Mouse (Mus musculus) embryonic facial prominence, embryonic 15.5 days (tissue): Measurements from ENCODE around the gene Olfr658. TPM values are rescaled to one million over a fixed set of nuclear protein-coding genes. Genes with fewer than 3 reads are reported as not detected.

Source experiments
- ATAC-seq: fragments of 200-750 bp; cut with Nextera tagmentation; 2 replicates; pipeline ENCODE4 v1.8.0; 2017; ENCODE audit warnings: low read depth, moderate TSS enrichment; ENCODE audit not compliant: insufficient number of reproducible peaks, low FRiP score, low TSS enrichment
- H3K27ac ChIP-seq: fragments of 300-500 bp; sonication (generic); replicated peaks from 2 replicates; pipeline ENCODE4 v1.5.1; 2015; ENCODE audit warnings: mild to moderate bottlenecking, inconsistent platforms
- H3K27me3 ChIP-seq: fragments of 300-500 bp; sonication (generic); 2 replicates; pipeline ENCODE4 v1.6.1; 2015; ENCODE audit warnings: inconsistent platforms
- H3K36me3 ChIP-seq: fragments of 300-500 bp; sonication (generic); 2 replicates; pipeline ENCODE4 v1.6.1; 2015; ENCODE audit warnings: mild to moderate bottlenecking, inconsistent platforms
- H3K4me1 ChIP-seq: fragments of 300-500 bp; sonication (generic); 2 replicates; pipeline ENCODE4 v1.6.1; 2015; ENCODE audit warnings: inconsistent platforms
- H3K4me2 ChIP-seq: fragments of 300-500 bp; sonication (generic); replicated peaks from 2 replicates; pipeline ENCODE4 v1.6.1; 2015; ENCODE audit warnings: mild to moderate bottlenecking, inconsistent platforms
- H3K4me3 ChIP-seq: fragments of 300-500 bp; sonication (generic); replicated peaks from 2 replicates; pipeline ENCODE4 v1.5.1; 2015; ENCODE audit warnings: mild to moderate bottlenecking, inconsistent platforms
- H3K9ac ChIP-seq: fragments of 300-500 bp; sonication (generic); 2 replicates; pipeline ENCODE4 v1.6.1; 2015; ENCODE audit warnings: inconsistent platforms
- H3K9me3 ChIP-seq: fragments of 300-500 bp; sonication (generic); replicated peaks from 2 replicates; pipeline ENCODE4 v1.6.1; 2016; ENCODE audit warnings: inconsistent platforms
- WGBS: fragments of 180-500 bp; shearing (Covaris S2); methylation state at CpG from one replicate; pipeline ENCODE4 v1.1.7; 2015; 5-methylcytosine and 5-hydroxymethylcytosine counted together
- polyA plus RNA-seq: library from polyadenylated mRNA; unstranded; fragments of >200 nt; fragmentation: Nextera tagmentation; extraction: Ambion mirVana; gene quantifications from 2 replicates; pipeline ENCODE4 v1.2.1, GENCODE M21; 2015

Olfr658 gene
- polyA plus RNA-seq: 0.12 TPM in 1 of 2 replicates, not detected in the other

- ATAC-seq: no peak
- 19% methylated on average over 21 of the region's 22 CpGs for WGBS
- Histone ChIP-seq H3K9me3 (no peaks in the 10 kb centered on the region), H3K4me3 (no peak within 1 kb of the TSS), H3K36me3 (no peaks in the 10 kb centered on the region), H3K27ac (no peak within 1 kb of the TSS), H3K27me3 (no peaks in the 10 kb centered on the region), H3K9ac (no peak within 1 kb of the TSS), H3K4me1 (no peaks in the 10 kb centered on the region), H3K4me2 (peak within 1 kb of the TSS; percentile 35)
Measured at GRCm38 (mm10) chr7:104646841-104647482, at the start of gene Olfr658. Gene Olfr658, minus strand, starts transcription at chr7:104647305.

GRCm38 (mm10) chr7:104686201-104686600, 39.1 kb upstream of the Olfr658 start, which contains the start of gene Olfr661:
Gene Olfr661, plus strand, starts transcription at chr7:104686501.
- H3K4me2 ChIP-seq: no peak within 1 kb of the TSS
- H3K27ac ChIP-seq: no peak within 1 kb of the TSS
- H3K4me3 ChIP-seq: no peak within 1 kb of the TSS
- no peaks in the 10 kb centered on the region for H3K36me3 ChIP-seq
- 87% methylated on average over 2 of the region's 2 CpGs for whole genome bisulfite sequencing
- ATAC-seq: no peak
- no peaks in the 10 kb centered on the region for H3K9me3 ChIP-seq
- no peak within 1 kb of the TSS for H3K9ac ChIP-seq
- H3K27me3 ChIP-seq: no peaks in the 10 kb centered on the region
- H3K4me1 ChIP-seq: no peaks in the 10 kb centered on the region

- no peak within 1 kb of the TSS for H3K4me2 ChIP-seq
- no peak within 1 kb of the TSS for H3K9ac ChIP-seq
- whole genome bisulfite sequencing: 86% methylated on average over 3 of the region's 3 CpGs
- H3K9me3 ChIP-seq: no peaks in the 10 kb centered on the region
- H3K4me3 ChIP-seq: no peak within 1 kb of the TSS
- H3K27ac ChIP-seq: no peak within 1 kb of the TSS
- ATAC-seq: no peak
- no peaks in the 10 kb centered on the region for H3K27me3 ChIP-seq
- no peaks in the 10 kb centered on the region for H3K4me1 ChIP-seq
- no peaks in the 10 kb centered on the region for H3K36me3 ChIP-seq
Measured at GRCm38 (mm10) chr7:104666453-104666852, 19.3 kb upstream of the Olfr658 start, which contains the start of gene Olfr659. Gene Olfr659, plus strand, starts transcription at chr7:104666753.

- no peaks in the 10 kb centered on the region for H3K27me3 ChIP-seq
- no peaks in the 10 kb centered on the region for H3K9me3 ChIP-seq
- no peaks in the 10 kb centered on the region for H3K36me3 ChIP-seq
- H3K4me1 ChIP-seq: no peaks in the 10 kb centered on the region
- H3K9ac ChIP-seq: no peak within 1 kb of the TSS
- no peak within 1 kb of the TSS for H3K4me2 ChIP-seq
- no peak for ATAC-seq
- H3K27ac ChIP-seq: no peak within 1 kb of the TSS
- H3K4me3 ChIP-seq: no peak within 1 kb of the TSS
Measured at GRCm38 (mm10) chr7:104624494-104624893, 22.6 kb downstream of the Olfr658 start, which contains the start of gene Olfr657. Gene Olfr657, plus strand, starts transcription at chr7:104624794.

DNA sequence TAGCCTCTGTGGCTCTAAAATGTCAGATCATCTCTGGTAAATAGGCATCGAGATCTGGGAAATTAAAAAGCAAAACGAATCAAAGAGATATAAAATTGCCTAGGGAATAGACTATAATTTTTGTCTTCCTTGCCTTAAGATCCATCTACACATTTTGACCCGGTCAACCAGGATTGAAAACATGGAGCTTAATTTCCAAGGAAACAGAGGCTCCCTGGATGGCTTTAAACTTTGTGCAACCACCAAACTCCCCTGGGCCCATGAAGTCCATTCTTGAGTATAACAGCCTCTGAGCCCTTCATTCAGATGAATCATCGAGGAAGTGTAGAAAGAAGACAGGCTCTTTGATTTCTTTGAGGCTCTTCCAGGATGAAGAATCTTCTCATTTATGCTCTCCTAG, 33.5 kb downstream of the Olfr658 start, which contains the start of gene Olfr656:
TSS of gene Olfr656 (plus strand) at position 301 of the 400 bp plus-strand sequence.
- no peak for ATAC-seq
- Histone ChIP-seq H3K27me3 (no peaks in the 10 kb centered on the region), H3K4me2 (no peak within 1 kb of the TSS)

GRCm38 (mm10) chr7:104604727-104605126, 42.4 kb downstream of the Olfr658 start:
- Histone ChIP-seq H3K27me3 (no peaks in the 10 kb centered on the region), H3K4me3 (no peak overlapping the region), H3K27ac (no peak overlapping the region), H3K9ac (no peak overlapping the region), H3K36me3 (no peaks in the 10 kb centered on the region), H3K9me3 (no peaks in the 10 kb centered on the region), H3K4me1 (no peaks in the 10 kb centered on the region), H3K4me2 (no peak overlapping the region)
- ATAC-seq: no peak

More for the DNA sequence above, 33.5 kb downstream of the Olfr658 start, which contains the start of gene Olfr656:
- H3K9me3 ChIP-seq: no peaks in the 10 kb centered on the region
- 79% methylated on average over 4 of the region's 4 CpGs for WGBS
- no peak within 1 kb of the TSS for H3K4me3 ChIP-seq
- H3K36me3 ChIP-seq: no peaks in the 10 kb centered on the region
- no peaks in the 10 kb centered on the region for H3K4me1 ChIP-seq
- H3K9ac ChIP-seq: no peak within 1 kb of the TSS
- no peak within 1 kb of the TSS for H3K27ac ChIP-seq

- H3K36me3 ChIP-seq: no peaks in the 10 kb centered on the region
- no peaks in the 10 kb centered on the region for H3K4me1 ChIP-seq
- no peak overlapping the region for H3K4me2 ChIP-seq
- H3K27me3 ChIP-seq: no peaks in the 10 kb centered on the region
- 4% methylated on average over 3 of the region's 3 CpGs for WGBS
- H3K9ac ChIP-seq: no peak overlapping the region
- no peak overlapping the region for H3K4me3 ChIP-seq
- no peaks in the 10 kb centered on the region for H3K9me3 ChIP-seq
- no peak overlapping the region for H3K27ac ChIP-seq
- ATAC-seq: no peak
Measured at GRCm38 (mm10) chr7:104603173-104603572, 43.9 kb downstream of the Olfr658 start.

DNA sequence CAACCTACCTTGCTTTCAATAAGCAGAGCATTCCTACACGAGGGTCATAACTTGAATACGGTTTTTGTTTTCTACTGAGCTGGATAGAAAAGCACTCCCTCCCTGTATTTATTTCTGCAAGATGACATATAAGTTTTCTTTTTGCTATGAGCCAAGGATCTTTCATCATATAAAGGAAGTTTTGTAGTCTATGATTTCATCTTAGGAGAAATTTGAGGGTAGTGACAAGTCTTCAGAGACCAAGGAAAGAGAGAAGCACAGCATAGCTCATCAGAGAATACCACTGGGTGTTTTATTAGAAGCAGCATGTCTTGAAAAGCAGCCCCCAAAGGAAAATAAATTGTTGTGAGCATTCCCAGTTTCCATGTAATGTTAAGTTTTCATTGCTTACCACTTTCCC, 45.4 kb downstream of the Olfr658 start, which contains the start of gene Olfr655:
TSS of gene Olfr655 (minus strand) at position 101 of the 400 bp plus-strand sequence.
- no peak for ATAC-seq
- H3K27me3 ChIP-seq: no peaks in the 10 kb centered on the region
- no peak within 1 kb of the TSS for H3K9ac ChIP-seq
- no peaks in the 10 kb centered on the region for H3K9me3 ChIP-seq
- H3K36me3 ChIP-seq: no peaks in the 10 kb centered on the region
- WGBS: 74% methylated on average over 2 of the region's 2 CpGs
- no peak within 1 kb of the TSS for H3K4me2 ChIP-seq
- H3K27ac ChIP-seq: no peak within 1 kb of the TSS
- H3K4me1 ChIP-seq: no peaks in the 10 kb centered on the region
- no peak within 1 kb of the TSS for H3K4me3 ChIP-seq

Other genes with a start within 250 kb of the Olfr658 start
- gene Trim30c, start 246.5 kb downstream of the Olfr658 start, polyA plus RNA-seq: 0.22 and 0.28 TPM in 2 replicates
- 1.8 and 2.3 TPM in 2 replicates for gene Trim30a, start 182.1 kb downstream of the Olfr658 start, polyA plus RNA-seq
- gene Trim30d, start 139.5 kb downstream of the Olfr658 start, polyA plus RNA-seq: 0.74 and 0.85 TPM in 2 replicates
- gene Olfr651, start 97.2 kb downstream of the Olfr658 start, polyA plus RNA-seq: not detected in 2 replicates
- 0.11 TPM in 1 of 2 replicates, not detected in the other for gene Olfr652, start 86.4 kb downstream of the Olfr658 start, polyA plus RNA-seq
- 0.11 and 0.16 TPM in 2 replicates for gene Olfr653, start 70.0 kb downstream of the Olfr658 start, polyA plus RNA-seq
- 0.12 TPM in 1 of 2 replicates, not detected in the other for gene Olfr654, start 60.3 kb downstream of the Olfr658 start, polyA plus RNA-seq
- 0.16 and 0.29 TPM in 2 replicates for gene Olfr655, start 45.5 kb downstream of the Olfr658 start, polyA plus RNA-seq
- 0.05 TPM in 1 of 2 replicates, not detected in the other for gene Olfr656, start 33.4 kb downstream of the Olfr658 start, polyA plus RNA-seq
- gene Olfr657, start 22.5 kb downstream of the Olfr658 start, polyA plus RNA-seq: not detected in 2 replicates
- 0.22 and 0.37 TPM in 2 replicates for gene Olfr659, start 19.4 kb upstream of the Olfr658 start, polyA plus RNA-seq
- gene Olfr661, start 39.2 kb upstream of the Olfr658 start, polyA plus RNA-seq: 0.11 and 0.12 TPM in 2 replicates
- not detected in 2 replicates for gene Usp17le, start 130.2 kb upstream of the Olfr658 start, polyA plus RNA-seq
- gene Usp17lb, start 195.3 kb upstream of the Olfr658 start, polyA plus RNA-seq: not detected in 2 replicates
- 0.12 TPM in 1 of 2 replicates, not detected in the other for gene Usp17la, start 209.7 kb upstream of the Olfr658 start, polyA plus RNA-seq
- gene Olfr665, start 230.7 kb upstream of the Olfr658 start, polyA plus RNA-seq: 0.20 TPM in 1 of 2 replicates, not detected in the other
- 0.22 and 0.89 TPM in 2 replicates for gene Olfr666, start 248.6 kb upstream of the Olfr658 start, polyA plus RNA-seq